Mouse (Mus musculus) c-Kit-positive CD71-positive TER-119-positive erythroid progenitor cells, embryonic 14.5 days (primary cell): ENCODE measurements around the gene Gorasp1.

Source experiments
- DNase-seq: peaks from one replicate; pipeline ENCODE4 v3.0.0-alpha.2; 2013; ENCODE audit warnings: low spot score

Gorasp1 gene

DNA sequence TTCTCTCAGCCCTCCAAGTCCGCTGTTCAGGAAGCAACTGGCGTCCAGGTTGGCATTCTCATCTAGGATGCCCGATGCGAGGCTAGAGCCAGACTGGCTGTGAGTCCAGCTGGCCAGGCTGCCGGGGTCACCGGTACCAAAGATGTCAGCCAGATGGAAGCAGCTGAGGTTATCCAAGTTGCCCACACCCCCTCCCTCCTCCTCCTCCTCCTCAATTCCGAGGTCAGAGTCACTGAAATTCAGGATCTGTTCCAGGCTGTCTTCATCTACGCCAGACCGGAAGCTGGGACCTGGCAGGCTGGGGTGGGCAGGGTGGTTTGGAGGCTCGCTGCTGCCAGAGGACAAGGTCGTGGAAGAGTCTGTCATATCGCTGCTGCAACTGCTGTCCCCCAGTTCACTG lies 35.2 kb upstream of the Gorasp1 start:
- no peak for DNase-seq

GRCm38 (mm10) chr9:119972166-119972565 lies 34.8 kb upstream of the Gorasp1 start:
- no peak for DNase-seq

GRCm38 (mm10) chr9:119970763-119971656 lies 33.6 kb upstream of the Gorasp1 start:
- no peak for DNase-seq

DNA sequence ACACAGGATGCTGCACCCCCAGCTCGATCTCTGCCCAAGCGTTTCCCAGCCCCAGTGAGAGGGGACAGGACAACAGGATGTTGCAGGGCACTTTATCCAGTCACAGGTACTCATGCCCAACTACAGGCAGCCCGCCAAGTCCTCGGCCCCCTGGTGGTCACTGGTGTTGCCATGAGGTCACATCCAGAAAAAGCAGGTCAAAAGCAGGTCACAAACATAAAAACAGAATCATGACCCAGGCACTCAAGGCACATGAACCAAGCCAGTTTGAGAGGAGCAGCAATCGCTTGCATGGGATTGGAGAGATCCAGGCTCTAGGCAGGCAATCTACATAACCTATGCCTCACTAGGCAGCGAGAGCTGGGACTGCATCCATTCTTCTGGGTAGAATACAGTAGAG lies 32.9 kb upstream of the Gorasp1 start:
- DNase-seq: no peak

- no peak for DNase-seq
Measured at GRCm38 (mm10) chr9:119969811-119970210, 32.4 kb upstream of the Gorasp1 start.

GRCm38 (mm10) chr9:119966221-119966910 lies 29.0 kb upstream of the Gorasp1 start:
- DNase-seq: no peak

- DNase-seq: no peak
Measured at GRCm38 (mm10) chr9:119965186-119965585, 27.8 kb upstream of the Gorasp1 start.

GRCm38 (mm10) chr9:119964206-119964605 lies 26.8 kb upstream of the Gorasp1 start:
- DNase-seq: no peak

DNA sequence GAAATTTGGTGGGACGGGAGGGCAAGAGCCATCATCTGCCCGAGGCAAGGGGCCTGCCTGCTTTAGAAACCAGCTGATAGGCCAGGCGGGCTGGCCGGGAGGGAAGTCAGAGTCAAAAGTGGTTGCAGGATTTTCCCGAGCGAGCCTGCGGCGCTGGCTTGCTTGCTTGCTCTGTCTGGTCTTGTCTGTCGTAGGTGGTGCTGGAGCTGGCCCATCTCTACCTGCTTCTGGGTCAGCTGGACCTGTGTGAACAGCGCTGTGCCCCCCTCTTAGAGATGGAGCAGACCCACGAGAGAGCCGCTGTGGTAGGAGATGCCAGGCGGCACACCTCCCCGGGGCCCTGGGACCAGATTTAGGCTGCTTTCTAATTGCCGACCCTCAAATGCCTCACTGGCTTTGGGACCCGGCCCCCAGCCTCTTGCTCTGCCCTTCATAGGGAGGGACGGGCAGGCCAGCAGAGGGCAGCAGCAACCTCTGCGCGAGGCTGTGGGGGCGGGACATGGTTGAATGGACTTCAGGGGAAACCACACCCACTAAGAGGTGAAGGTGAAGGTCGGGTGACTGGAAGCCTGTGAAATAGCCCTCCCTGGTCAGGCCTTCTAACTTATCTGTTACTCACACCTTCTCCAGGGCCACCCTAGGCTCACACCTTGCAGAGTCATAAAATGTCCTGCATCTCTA lies 25.8 kb upstream of the Gorasp1 start:
- peak; percentile 30 for DNase-seq

- DNase-seq: no peak
Measured at GRCm38 (mm10) chr9:119962216-119962615, 24.9 kb upstream of the Gorasp1 start.

DNA sequence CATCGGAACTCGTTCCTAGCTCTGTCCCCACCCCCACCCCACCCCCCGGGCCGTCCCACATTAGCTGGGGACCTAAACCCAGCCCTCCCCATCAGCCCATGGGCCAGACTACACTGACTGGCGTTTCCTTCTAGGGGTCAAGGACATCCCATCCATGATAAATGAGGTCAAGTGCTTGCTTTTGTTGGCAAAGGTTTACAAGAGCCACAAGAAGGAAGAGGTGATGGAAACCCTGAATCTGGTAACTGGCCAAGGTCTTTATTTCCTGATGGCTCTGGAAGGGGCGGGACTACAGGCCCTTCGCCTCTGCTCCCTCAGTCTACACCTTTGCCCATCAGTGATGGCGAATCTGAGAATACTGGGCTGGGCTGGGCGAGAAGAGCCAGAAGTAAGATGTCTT lies 21.5 kb upstream of the Gorasp1 start:
- no peak for DNase-seq

GRCm38 (mm10) chr9:119951388-119951787 lies 14.0 kb upstream of the Gorasp1 start:
- no peak for DNase-seq

DNA sequence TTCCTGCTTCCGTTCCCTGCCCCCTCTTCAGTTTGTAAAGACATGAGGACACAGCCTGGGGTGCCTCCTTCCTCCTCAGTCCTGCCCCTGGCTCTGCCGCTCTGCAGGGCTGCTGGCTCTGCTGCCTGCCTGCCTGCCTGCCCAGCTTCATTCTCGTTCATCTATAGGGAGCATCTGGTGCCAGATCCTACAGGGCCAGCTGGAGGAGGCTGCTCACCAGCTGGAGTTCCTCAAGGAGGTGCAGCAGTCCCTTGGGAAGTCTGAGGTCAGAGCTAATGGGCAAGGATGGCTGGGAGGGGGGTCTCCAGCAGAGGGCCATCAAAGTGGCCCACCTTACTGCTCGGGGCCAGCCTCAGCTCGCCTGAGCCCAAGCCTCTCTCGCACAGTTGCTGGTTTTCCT lies 13.1 kb upstream of the Gorasp1 start:
- DNase-seq: no peak

DNA sequence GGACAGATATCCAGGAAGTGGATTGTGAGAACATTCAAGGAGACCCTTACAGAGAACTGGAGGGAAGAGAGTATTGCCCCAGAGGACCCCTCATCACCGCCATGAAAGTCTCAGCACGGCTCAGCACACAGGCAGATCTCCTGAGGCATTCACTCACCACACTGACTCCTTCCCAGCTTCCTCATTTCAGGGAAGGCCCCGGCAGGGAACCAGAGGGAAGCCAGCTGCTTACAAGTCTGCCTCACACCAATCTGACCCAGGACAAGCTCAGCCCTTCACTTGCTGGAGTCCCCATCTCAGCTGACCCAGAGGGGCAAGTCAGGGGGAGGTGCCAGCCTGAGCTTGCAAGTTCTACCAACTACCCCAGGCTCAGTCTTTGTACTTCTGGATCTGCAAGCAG lies 11.4 kb upstream of the Gorasp1 start:
- DNase-seq: no peak

DNA sequence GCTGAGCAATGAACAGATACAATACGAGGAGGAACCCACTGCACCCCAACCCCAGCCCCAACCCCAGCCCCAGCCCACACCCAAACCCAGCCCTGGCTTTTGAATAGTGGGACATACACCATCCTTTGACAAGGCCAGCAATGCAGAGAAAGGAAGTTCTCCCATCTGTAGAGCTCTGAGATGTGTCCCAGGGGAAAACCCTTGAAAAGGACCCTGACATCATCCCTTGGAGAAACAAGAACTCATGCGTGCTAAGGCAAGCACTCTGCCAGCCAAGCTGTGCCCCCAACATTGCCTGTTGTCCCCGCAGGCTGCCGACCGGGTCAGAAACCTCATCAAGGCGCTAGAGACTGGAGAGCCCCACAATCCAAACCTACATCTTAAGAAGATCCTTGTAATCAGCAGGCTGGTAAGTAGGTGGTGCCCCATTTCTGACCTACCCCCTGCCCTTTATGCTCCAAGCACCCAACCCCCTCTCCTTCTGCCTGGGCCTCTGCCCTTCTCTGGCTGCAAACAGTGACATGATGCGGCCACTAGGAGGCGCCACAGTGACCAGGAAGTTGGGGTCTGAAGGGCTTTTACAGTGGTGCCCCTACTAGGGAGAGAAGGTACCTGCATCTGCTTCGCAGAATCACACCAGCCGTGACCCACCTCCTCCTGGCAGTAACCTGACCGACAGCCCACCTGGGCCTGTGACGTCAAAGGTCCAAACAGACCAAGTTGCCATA lies 8.0 kb upstream of the Gorasp1 start:
- peak; percentile 26 for DNase-seq

DNA sequence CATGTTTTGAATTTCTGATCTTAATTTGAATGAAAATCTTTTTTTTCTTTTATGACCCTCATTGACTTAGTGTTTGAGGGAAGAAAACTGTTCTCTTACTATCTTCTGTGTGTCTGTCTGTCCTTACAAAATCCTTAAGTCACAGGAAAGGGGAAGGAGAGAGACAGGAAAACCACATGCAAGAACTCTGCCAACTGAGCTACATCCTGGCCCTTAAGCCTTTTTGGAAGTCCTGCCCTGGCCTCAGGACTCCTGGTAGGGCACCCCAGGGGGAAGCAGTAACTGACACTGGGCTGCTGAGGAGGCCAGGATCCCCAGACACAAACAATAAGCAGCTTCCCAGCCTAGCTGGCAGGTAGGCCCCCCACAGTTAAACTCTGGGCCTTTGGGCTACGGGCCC lies 6.0 kb upstream of the Gorasp1 start:
- no peak for DNase-seq

DNA sequence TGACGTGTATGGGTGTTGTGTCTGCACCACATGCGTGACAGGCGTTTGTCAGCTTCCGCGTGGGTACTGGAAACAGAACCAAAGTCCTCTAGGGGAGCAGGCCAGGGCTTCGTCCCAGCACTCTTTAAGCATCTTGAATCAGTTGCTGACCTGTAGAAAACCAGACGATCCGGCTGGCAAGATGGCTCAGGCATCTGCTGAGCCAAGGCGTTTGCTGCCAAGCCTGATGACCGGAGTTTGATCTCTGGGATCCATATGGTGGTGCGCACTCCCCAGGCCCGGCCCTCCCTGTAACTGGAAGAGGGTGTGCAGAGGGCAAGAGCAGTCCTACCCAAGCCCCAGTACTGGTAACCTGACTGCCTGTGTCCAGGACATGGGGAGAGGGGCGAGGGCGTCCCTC lies 4.5 kb upstream of the Gorasp1 start:
- DNase-seq: no peak

DNA sequence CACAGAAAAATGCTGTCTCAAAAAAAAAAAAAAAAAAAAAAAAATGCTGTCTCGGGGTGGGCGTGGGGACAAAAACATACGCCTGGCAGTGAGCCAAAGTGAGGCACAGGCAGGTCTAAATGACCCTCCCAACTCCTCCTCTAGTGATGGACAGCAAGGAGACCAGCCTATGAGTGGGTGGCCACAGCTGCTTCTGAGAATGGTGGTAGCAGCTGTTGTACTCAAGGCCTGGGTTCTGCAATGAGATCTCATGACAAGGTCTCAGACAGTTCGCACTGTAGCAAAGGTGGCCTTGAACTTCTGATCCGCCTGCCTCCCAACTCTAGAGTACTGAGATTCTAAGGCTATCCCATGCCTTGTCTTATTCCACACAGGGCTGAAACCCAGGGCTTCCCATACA lies 4.0 kb upstream of the Gorasp1 start:
- DNase-seq: no peak

- DNase-seq: no peak
Measured at GRCm38 (mm10) chr9:119939646-119940045, 2.3 kb upstream of the Gorasp1 start.

DNA sequence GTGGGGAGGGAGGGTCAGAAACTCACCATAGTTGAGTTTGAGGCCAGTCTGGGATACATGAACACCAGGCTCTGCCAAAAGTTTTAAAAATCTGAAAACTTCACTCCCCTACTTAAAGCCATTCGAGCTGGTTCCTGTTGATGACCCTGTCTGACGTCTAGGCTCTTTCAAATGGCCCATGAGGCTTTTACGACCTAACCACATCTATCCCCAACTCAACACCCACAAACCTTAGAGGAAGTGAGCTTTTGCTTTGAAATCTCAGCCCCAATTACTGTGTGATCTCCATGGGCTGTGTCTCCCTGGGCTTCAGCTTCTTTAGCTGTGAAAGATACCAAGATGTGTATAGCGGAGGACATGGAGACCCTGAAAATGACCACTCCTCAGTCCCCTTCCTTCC lies 1.1 kb upstream of the Gorasp1 start:
- DNase-seq: no peak

DNA sequence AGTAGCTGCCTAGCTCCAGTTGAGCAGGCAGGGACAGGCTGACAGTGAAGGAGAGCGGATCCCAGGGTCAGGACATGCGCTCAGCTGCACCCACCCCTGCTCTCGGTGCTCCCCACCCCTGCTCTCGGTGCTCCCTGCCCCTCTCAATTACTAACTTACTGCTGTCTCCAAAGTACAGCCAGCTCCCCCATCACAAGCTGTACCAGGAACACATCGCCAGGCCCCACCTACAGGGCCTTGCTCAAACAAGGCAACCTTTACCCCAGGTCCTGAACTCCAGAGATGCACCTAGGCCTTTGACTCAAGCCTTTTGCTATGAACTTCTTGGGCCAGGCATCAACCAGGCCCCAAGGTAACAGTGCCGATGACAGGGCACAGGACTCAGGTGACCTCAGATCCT lies 3.7 kb downstream of the Gorasp1 start:
- no peak for DNase-seq

- no peak for DNase-seq
Measured at GRCm38 (mm10) chr9:119932358-119932757, 5.0 kb downstream of the Gorasp1 start.
